Mouse (Mus musculus) lung, adult 2 months (tissue): ENCODE results near the gene Pdcl3.

Experiments used
- CTCF ChIP-seq: fragments of 200-500 bp; IDR thresholded peaks from 2 replicates; pipeline ENCODE4 v1.5.1; 2011; ENCODE audit warnings: mild to moderate bottlenecking, low read length, control low read depth; ENCODE audit not compliant: insufficient read depth
- POLR2A ChIP-seq: fragments of 200-500 bp; IDR thresholded peaks from 2 replicates; pipeline ENCODE4 v1.6.1; 2011; ENCODE audit warnings: low read depth, mild to moderate bottlenecking, control low read depth, low read length, borderline replicate concordance; ENCODE audit errors: extremely low read depth

GRCm38 (mm10) chr1:38938849-38939248 is 46.6 kb upstream of the Pdcl3 start, which contains the start of gene Nms:
- TF ChIP-seq CTCF (no peak), POLR2A (no peak)
